Mouse (Mus musculus): ENCODE data around the gene Eps15l1.

Gene Eps15l1

GRCm38 (mm10) chr8:72421362-72422335 lies at the start of gene Eps15l1:
TSS of gene Eps15l1 (minus strand) at chr8:72421460.
- peak; percentile 99 for DNase-seq

GRCm38 (mm10) chr8:72470684-72471083 lies 49.4 kb upstream of the Eps15l1 start:
- no peak for DNase-seq

GRCm38 (mm10) chr8:72469984-72470383 lies 48.7 kb upstream of the Eps15l1 start:
- DNase-seq, result no peak

GRCm38 (mm10) chr8:72469243-72469642 lies 48.0 kb upstream of the Eps15l1 start:
- no peak for DNase-seq

GRCm38 (mm10) chr8:72464211-72464610 lies 43.0 kb upstream of the Eps15l1 start:
- DNase-seq, result no peak

- DNase-seq, result no peak
Observed at GRCm38 (mm10) chr8:72459881-72460533, 38.7 kb upstream of the Eps15l1 start.

GRCm38 (mm10) chr8:72458457-72458856 lies 37.2 kb upstream of the Eps15l1 start:
- DNase-seq, result no peak

- DNase-seq, result no peak
Observed at GRCm38 (mm10) chr8:72457806-72458205, 36.5 kb upstream of the Eps15l1 start.

- no peak for DNase-seq
Observed at GRCm38 (mm10) chr8:72455317-72455716, 34.1 kb upstream of the Eps15l1 start.

- DNase-seq, result no peak
Observed at GRCm38 (mm10) chr8:72453904-72454303, 32.6 kb upstream of the Eps15l1 start.

- DNase-seq, result no peak
Observed at GRCm38 (mm10) chr8:72451516-72451915, 30.3 kb upstream of the Eps15l1 start.

- no peak for DNase-seq
Observed at GRCm38 (mm10) chr8:72445071-72445470, 23.8 kb upstream of the Eps15l1 start.

GRCm38 (mm10) chr8:72443994-72444350 lies 22.7 kb upstream of the Eps15l1 start:
- DNase-seq, result no peak

- DNase-seq, result peak; percentile 99
Observed at GRCm38 (mm10) chr8:72443338-72443993, 22.2 kb upstream of the Eps15l1 start, which contains the start of the genes Calr3 and 1700030K09Rik. TSS of gene Calr3 (minus strand) at chr8:72443870. TSS of gene 1700030K09Rik (plus strand) at chr8:72443880.

- DNase-seq, result no peak
Observed at GRCm38 (mm10) chr8:72438248-72439015, 17.2 kb upstream of the Eps15l1 start.

- no peak for DNase-seq
Observed at GRCm38 (mm10) chr8:72434952-72435351, 13.7 kb upstream of the Eps15l1 start.

- DNase-seq, result no peak
Observed at GRCm38 (mm10) chr8:72429676-72430075, 8.4 kb upstream of the Eps15l1 start.

- DNase-seq, result no peak
Observed at GRCm38 (mm10) chr8:72422926-72423325, 1.7 kb upstream of the Eps15l1 start.

- peak; percentile 40 for DNase-seq
Observed at GRCm38 (mm10) chr8:72420571-72421361, 494 bp downstream of the Eps15l1 start.

- no peak for DNase-seq
Observed at GRCm38 (mm10) chr8:72418073-72418472, 3.2 kb downstream of the Eps15l1 start.

GRCm38 (mm10) chr8:72415252-72415651 lies 6.0 kb downstream of the Eps15l1 start:
- no peak for DNase-seq

GRCm38 (mm10) chr8:72413839-72414238 lies 7.4 kb downstream of the Eps15l1 start:
- no peak for DNase-seq

Measured in right cerebral cortex, adult 18-20 months (tissue).